Mouse (Mus musculus): ENCODE measurements around the gene Gpr89.

The Gpr89 gene

DNA sequence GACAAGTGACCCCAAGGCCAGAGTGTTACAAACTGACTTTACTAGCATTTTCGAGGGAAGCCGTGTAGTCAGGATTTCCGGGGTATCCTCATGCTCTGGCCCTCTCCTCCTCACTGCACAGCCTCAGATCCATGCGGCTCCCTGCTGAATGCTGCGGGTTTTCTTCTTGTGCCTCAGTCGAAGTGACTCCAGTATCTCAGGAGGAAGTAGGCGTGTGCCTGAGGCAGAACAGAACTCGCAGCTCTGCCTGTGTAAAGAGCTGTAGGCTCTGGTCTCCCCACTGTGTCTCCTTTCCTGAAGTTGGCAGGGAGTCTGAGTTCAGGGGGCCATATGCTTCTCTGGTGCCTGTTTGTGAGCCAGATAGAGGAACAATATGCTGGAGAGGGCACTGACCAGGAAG, 34.1 kb downstream of the Gpr89 start:
- DNase-seq (ENCODE audit: extremely low read depth, insufficient read length, low spot score) = no peak

DNA sequence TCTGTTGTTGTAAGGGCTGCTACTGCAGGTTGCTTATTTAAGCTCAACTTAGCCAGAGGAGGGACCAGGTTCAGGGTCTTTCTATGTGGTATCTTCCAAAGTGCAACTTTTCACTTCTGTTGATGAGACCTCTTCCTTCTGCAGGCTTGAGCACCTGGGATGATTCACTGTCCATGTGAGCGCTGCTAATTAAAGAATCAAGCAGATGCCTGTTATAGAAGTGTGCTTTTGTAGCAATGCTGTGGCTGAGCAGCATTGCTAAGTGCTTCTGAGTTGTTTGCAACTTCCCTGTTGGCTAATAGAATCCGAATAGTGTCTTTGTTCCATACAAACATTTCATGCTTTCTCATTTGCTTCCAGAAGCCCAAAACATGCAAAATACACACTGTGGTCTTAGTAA, 34.9 kb downstream of the Gpr89 start:
- DNase-seq (ENCODE audit: extremely low read depth, insufficient read length, low spot score) = no peak

DNA sequence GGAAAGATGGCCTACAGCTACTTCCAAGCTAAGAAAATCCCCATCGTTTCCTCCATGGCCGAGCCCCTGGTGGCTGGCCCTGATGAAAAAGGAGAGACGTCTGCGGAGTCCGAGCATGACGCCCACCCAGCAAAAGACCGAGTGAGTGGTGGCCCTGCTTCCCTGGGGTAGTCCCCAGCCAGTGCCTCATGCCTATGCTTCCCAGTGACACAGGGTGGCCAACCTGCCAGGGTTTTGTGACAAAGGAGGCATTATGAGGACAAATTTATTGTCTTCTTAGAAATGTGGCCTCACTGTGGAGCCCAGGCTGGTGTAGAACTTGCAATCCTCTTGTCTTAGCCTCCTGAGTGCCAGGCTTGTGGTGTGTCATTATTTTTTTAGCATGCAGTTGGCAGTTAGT, 36.1 kb downstream of the Gpr89 start:
- no peak for DNase-seq (ENCODE audit: extremely low read depth, insufficient read length, low spot score)

DNA sequence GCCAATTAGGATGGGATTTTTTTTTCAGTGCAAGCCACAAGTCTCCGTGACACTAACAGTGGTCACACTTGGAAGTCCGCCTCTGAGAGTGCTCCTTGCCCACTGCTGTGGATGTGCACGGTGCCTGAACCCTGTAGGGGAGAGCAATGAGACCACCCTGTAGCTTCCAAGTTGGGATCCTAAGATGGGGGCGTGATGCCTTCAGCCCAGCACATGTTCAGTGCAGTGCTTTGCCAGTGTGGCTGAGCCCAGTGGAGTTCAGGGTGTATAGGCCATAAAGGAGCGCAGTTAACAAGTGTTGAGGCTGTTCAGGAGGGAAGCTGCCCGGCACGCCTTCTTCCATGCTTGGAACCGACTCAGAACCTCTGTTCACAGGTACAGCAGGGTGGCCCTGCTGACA, 36.6 kb downstream of the Gpr89 start:
- no peak for DNase-seq (ENCODE audit: extremely low read depth, insufficient read length, low spot score)

DNA sequence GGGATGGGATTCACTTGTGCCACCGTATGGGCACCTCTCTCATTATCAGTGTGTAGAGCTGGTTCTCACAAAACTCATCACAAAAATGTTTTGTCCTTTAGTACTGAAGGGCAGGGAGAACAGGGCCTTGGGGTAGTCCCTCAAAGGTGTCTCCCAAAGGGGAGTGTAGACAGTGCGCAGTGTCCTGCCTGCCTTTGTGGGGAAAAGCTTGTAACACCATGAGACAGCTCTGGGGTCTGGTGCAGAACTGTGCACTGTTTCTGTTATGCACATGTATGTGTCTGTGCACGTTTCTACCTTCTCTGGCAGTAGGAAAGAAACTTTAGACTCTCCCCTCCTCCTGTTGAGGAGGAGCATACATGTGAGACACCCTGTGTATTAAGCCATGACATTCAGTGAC, 37.3 kb downstream of the Gpr89 start:
- no peak for DNase-seq (ENCODE audit: extremely low read depth, insufficient read length, low spot score)

DNA sequence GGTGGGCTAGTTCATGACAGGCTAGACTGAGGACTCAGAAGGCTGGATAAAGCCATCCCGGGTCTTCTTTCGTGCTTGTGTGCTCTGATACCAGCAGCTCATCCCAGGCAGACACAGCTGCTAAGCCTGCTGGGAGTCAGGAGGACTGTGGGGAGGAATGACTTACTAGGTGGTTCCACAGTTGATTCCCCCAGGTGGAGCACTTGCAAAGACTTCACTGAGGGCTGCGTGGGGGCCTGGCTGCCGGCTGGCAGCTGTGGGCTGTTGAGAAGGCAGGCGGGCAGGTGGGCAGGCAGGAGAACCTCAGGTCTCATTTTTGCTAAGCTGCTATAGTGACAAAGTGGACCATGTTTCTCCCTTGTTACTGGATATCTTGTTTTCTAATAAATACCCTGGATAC, 44.6 kb downstream of the Gpr89 start:
- no peak for DNase-seq (ENCODE audit: extremely low read depth, insufficient read length, low spot score)

DNA sequence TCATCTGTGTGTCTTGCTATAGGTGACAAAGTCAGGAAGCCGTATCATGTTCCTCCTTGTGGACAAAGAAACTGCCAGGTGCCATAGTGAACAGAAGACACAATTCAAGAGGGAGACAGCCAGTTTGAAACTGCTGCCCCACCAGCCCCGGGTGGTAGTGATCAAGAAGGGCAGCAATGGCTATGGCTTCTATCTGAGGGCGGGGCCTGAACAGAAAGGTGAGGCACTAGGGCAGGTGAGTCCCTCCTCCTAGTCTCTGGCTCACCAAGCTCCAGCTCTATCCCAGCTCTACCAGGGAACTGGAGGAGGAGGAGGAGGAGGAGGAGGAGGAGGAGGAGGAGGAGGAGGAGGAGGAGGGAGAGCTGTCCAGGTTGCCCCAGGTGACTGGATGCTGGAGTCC, 49.3 kb downstream of the Gpr89 start:
- DNase-seq (ENCODE audit: extremely low read depth, insufficient read length, low spot score) = no peak

DNA sequence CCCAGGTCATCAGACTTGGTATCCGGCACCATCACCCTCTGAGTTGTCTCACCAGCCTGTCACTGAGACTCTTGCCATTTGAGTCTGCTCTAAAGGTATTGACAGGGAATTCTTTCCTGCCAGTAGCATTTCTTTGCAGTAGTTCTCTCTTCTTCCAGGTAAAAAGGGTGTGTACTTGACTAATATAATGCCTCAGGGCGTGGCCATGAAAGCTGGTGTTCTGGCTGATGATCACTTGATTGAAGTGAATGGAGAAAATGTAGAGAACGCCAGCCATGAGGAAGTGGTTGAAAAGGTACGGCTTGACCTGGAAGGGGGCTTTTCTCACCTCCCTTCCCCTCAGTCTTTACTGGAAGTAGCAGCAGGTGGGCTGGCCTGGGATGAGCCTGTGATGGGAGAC, 50.8 kb downstream of the Gpr89 start:
- DNase-seq (ENCODE audit: extremely low read depth, insufficient read length, low spot score) = no peak

DNA sequence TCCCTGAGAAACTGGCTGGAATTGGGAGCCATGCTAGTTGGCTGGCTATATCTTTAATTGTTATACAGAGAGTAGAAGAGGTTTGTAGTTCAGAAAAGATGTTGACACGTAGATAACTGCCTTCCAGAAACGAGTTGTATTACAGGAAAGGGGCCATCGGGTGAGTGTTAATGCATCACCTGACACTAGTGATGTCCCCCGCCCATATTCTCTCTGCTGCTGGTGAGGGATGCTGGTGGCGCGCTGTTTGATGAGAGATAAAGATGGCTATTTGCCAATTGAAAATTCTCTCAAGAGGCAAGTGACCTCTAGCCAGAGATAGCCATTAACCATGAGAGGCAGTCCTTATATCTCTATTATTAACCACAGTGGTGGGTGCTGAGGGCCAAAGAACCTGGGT, 52.6 kb downstream of the Gpr89 start:
- no peak for DNase-seq (ENCODE audit: extremely low read depth, insufficient read length, low spot score)

DNA sequence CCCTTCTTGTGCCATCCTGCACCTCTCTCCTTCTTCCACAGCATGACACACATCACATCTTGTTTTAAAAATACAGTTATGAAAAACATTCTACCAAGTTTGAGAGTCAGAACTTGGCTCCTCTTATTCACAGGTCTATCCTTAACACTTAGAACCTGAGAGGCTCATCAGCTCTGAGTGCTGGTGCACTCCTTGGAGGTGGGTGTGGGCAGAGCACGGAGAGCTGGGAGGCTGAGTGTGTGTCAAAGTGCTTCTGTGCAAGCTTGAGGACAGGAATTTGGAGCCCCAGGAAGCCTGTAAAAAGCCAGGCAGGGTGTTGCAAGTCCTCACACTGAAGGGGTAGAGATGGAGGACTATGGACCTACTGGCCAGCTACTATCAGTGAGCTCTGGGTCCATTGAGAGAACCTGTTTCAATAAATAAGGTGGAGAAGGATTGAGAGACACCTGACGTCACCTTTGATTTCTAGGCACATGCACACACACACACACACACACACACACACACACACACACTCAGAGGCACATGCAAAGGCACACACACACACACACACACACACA, 55.9 kb downstream of the Gpr89 start:
- no peak for DNase-seq (ENCODE audit: extremely low read depth, insufficient read length, low spot score)

DNA sequence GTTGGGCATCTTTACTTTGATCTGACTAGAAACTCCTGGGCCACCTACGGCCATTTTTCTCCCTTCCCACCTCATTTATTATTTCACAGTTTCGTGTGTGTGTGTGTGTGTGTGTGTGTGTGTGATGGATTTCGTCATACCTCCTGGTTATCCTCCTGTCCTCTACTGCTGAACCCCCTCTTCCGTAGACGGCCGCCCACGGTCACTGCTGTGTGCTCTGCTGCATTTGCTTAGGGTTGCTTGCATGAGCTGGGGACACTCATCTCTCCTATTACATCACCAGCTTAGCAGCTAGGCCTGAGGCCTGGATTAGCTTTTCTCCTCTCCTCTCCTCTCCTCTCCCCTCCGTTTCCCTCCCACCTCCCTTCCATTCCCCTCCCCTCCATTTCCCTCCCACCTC, 56.7 kb downstream of the Gpr89 start:
- no peak for DNase-seq (ENCODE audit: extremely low read depth, insufficient read length, low spot score)

DNA sequence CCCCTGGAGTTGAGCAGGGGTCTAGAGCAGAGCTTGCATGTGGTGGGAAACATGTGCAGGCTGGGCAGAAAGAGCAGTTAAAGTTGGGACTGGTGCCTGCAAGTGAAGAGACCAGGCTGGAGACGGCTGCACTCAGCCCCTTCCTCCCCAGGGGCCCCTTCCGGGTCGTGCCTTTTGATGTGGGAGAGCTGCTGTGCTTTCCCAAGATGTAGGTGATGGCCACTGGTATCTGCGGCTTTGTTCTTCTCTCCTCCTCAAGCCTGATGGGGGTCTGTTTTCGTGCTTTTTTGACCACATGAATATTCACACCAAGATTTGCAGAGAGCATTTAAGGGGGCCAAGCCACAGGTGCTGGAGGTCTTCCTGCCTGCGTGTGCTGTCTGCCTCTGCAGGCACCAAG, 57.5 kb downstream of the Gpr89 start:
- DNase-seq (ENCODE audit: extremely low read depth, insufficient read length, low spot score) = no peak

DNA sequence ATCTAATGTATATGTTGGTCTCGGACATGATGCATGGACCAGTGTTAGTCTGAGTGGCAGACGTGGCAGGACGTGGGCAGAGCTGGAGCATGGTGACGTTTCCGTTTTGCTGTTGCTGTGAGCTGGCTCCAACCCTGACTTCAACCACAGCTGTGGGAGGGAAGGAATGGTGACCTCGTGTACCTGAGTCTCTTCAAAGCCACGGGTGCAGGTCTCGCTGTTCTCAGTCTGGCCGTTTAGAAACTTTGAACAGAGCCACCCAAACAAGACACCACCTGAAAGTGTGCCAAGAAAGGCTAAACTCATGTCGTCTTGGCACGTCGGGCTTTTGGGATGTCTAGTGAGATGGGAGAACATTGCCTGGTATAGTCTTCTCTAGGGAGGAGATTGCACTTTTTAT, 58.2 kb downstream of the Gpr89 start:
- DNase-seq (ENCODE audit: extremely low read depth, insufficient read length, low spot score) = no peak

DNA sequence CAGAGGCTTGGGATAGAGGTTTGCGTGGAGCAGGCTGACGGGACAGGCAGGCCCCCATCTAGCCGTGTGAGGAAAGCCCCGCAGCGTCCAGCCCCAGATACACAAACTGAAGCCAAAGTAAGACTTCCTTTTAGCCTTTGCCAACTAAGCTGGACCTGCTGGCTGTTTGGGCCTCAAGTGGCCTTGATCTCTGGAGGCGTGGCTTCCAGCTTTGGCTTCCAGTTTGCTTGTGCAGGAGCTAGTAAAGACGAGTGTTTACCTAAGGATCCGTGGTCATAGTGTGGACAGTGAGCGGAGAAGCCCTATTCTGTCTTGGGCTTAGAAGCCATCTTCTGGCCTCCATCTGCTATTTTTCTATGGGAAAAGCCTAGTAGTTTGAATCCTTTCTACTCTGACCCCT, 59.3 kb downstream of the Gpr89 start:
- no peak for DNase-seq (ENCODE audit: extremely low read depth, insufficient read length, low spot score)

DNA sequence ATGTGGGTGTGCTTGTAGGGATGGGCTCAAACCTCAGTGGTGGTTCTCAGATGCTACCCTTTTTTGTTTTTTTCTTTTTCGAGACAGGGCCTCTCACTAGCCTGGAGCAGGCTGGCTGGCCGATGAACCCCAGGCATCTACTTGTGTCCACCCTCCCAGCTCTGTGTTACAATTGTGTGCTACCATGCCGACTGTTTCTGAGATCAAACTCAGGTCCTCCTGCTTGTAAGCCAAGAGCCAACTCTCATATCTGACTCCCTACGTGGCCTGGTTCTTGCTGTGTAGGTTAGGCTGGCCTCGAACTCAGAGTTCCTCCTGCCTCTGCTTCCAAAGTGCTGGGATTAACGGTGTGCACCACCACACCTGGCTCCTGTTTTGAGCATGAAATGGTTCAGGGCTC, 60.0 kb downstream of the Gpr89 start:
- DNase-seq (ENCODE audit: extremely low read depth, insufficient read length, low spot score) = no peak

DNA sequence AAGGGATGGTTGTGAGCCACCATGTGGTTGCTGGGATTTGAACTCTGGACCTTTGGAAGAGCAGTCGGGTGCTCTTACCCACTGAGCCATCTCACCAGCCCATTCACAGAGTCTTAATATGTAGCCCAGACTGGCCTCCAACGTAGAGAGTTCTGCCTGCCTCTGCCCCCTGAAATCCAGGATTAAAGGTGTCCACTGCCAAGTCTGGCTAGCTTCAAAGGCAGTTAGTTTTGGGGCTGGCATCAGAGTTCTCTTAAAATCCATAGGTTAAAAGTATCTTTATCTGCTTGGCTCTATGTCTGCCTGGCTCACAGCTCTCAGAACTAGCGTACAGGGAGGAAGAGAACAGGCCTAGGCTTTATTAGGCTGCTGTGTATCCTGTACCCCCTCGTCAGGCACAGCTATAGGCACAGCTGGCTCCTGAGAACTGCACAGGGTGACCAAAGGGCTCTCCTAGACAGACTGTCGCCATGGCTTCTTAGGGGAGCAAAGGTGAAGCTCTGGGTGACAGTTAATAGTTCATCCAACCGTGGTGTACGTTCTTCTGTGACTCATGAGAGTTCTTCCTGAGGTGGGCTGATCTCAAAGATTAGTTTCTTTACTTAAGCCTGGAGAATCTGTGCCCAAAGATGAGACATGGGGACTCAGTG, 66.0 kb downstream of the Gpr89 start:
- no peak for DNase-seq (ENCODE audit: extremely low read depth, insufficient read length, low spot score)

DNA sequence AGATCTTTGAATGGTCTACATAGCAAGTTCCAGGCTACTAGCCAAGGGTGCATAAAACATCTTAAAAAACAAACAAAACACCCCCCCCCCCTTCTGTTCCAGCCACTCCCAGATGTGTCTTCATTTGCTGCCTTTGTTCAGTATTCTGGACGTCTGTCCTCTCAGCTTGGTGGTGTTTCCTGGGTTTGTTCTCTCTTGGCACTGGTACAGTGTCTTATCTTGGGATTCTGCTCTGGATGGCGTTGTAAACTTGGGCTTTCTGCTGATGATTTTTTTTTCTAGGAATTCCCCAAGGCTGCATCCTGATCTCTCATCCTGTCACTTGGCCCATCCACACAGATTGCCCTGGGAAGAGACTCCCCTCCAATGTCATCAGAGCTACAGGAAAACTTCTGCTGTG, 68.7 kb downstream of the Gpr89 start:
- DNase-seq (ENCODE audit: extremely low read depth, insufficient read length, low spot score) = no peak

DNA sequence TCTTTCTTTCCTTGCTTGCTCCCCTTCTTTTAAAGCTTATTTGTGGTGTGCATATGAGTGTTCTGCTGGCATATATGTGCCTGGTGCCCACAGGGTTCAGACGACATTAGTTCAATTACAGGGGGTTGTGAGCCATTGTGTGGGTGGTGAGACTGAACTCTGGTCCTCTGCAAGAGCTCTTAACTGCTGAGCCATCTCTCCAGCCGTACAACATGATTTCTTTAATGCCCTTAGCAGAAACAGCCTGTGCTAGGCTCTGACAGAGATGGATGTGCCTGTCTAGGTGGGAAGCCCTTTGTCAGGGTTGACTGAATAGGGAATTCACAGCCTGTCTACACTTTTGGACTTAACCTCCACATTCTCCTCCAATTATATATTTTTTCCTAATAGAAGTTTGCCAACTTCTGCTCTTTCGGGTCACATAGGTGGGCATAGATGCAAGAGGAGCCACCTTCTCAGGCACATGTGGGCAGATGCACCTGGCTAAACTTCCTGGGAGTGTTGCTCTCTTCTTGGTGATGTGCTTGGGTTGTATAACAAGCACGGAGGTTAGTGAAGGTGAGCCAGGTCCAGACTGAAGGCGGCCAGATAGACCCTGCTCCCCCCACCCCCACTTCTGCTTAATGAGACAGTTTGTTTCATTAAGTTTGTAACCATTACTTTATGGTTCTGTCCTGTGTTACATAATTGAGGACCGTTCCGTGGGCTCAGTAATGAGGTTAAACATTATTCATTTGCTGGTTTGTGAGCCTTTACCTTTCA, 70.4 kb downstream of the Gpr89 start:
- DNase-seq (ENCODE audit: extremely low read depth, insufficient read length, low spot score) = no peak

DNA sequence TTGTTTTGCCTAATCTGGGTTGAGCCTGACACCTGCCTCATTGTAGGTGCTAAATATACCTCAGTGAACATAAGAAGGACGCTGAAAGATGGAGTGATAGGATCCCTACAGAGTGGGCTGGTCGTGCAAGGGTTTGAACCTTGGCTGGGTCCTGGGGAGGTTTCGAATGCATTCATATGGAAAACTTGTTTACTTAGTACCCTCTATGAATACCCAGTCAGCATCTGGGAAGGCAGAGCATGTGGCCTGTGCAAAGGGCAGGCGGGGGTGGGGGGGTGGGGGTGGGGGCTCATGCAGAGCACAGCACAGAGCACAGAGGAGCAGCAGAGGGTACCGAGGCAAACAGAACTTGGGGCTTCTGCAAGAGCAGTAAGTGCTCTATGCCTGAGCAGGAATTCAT, 72.2 kb downstream of the Gpr89 start:
- DNase-seq (ENCODE audit: extremely low read depth, insufficient read length, low spot score) = no peak

DNA sequence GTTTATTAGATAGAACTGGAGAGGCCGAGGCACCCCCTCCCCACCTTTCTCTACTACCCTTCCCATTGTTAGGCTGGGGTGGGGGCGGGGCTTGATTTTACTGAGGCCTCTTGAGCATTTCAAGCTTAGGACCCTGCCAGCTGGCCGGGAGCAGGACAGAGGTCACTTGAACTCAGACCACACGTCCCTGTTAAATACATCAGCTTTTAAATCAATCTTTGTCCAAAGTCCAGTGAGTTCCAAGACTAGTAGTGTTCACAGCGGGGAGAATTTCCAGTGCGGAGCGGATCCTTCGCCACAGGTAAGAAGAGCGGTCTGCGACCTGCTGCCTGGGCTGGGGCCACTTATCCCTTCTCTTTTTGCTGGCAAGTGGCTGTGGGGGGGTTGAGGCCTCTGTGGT, 75.3 kb downstream of the Gpr89 start:
- DNase-seq (ENCODE audit: extremely low read depth, insufficient read length, low spot score) = no peak

DNA sequence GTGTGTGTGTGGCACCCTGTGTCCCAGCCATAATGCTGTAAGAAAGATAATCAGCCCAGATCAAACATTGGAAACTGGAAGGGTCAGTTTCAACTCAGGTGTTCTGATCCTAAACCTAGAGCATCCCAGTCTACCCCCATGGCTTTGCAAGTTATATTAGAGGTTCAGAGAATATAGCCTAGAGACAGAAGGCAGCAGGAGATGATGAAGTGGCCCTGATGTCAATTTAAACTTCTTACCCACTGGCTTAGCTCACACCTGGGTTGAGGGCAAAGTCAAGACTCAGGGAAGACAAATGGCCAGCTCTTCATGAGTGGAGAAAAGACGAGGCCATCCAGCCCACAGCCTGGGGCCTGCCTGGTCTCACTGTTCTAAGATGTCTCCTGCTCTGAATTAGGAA, 76.2 kb downstream of the Gpr89 start, which contains the start of the genes Pdzk1 and Cd160:
Gene Pdzk1, plus strand, starts transcription at position 301 of the 400 bp plus-strand sequence.
Gene Cd160, minus strand, starts transcription at position 368 of the 400 bp plus-strand sequence.
- DNase-seq (ENCODE audit: extremely low read depth, insufficient read length, low spot score) = no peak

DNA sequence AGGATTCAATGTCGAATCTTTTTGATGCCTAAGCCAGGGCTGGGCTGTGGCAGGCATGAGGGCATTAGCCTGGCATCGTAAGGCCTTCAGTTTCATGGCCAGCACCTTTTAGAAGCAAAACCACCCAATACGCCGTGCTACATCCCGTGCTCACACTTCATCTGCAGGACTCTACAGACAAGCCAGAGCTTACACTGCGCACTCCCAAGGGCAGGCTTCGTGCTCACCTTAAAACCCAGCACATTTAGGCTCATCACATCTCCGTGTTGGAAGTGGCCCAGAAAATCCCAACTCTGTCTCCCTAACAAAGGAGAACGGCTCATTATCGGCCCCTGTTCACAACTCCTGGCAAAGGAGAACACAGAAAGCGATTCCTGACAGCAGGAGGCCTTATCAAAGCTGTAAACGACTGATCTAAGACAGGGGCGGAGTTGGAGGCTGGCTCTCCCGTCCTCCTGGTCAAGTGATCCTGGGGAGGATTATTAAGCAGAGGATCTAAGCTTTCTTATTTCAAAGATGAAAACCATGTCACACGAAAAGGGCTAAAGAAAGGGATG, 76.8 kb downstream of the Gpr89 start:
- no peak for DNase-seq (ENCODE audit: extremely low read depth, insufficient read length, low spot score)
